Mouse (Mus musculus) cerebellum, adult 2 months (tissue): Measurements from ENCODE around the gene Exoc2.

Source experiments
- CTCF ChIP-seq: fragments of 200-500 bp; IDR thresholded peaks from 2 replicates; pipeline ENCODE4 v1.5.1; 2011; ENCODE audit warnings: low read depth, mild to moderate bottlenecking, control low read depth, low read length, moderate library complexity, borderline replicate concordance; ENCODE audit not compliant: insufficient read depth
- POLR2A ChIP-seq: fragments of 200-500 bp; IDR thresholded peaks from 2 replicates; pipeline ENCODE4 v1.6.1; 2011; ENCODE audit warnings: low read length, control low read depth, borderline replicate concordance; ENCODE audit not compliant: insufficient read depth

- TF ChIP-seq CTCF (no peak), POLR2A (no peak)
These were observed 164.7 kb downstream of the Exoc2 start for GRCm38 (mm10) chr13:30809240-30809639.
